Mouse (Mus musculus) bone marrow, adult 2 months (tissue): Measurements from ENCODE around the gene Dhps.

Experiments used
- CTCF ChIP-seq: fragments of 200-500 bp; IDR thresholded peaks from 2 replicates; pipeline ENCODE4 v1.5.1; 2011; ENCODE audit warnings: low read length, control low read depth; ENCODE audit not compliant: control insufficient read depth, insufficient read depth
- POLR2A ChIP-seq: fragments of 200-500 bp; IDR thresholded peaks from 2 replicates; pipeline ENCODE4 v1.6.1; 2011; ENCODE audit warnings: low read depth, mild to moderate bottlenecking, control low read depth, low read length, borderline replicate concordance; ENCODE audit not compliant: control insufficient read depth

GRCm38 (mm10) chr8:85029271-85029670 is 42.3 kb upstream of the Dhps start:
- TF ChIP-seq CTCF (no peak), POLR2A (no peak)
